Mouse (Mus musculus): ENCODE data around the gene Pdia3. TPM values are rescaled to one million over a fixed set of nuclear protein-coding genes. Genes with fewer than 3 reads are reported as not detected.
"Not testable (repeated sequence)": the region's sequence is repeated elsewhere in the genome, so short reads cannot be mapped to it uniquely, and the experiment has no call there.

The Pdia3 gene
- total RNA-seq, 2 experiments from 2014 or later = 189 to 197 TPM

GRCm38 (mm10) chr2:121475306-121475705, 61.7 kb downstream of the Pdia3 start:
- not testable (repeated sequence) for DNase-seq (ENCODE audit: low spot score in 2 of 2)

- no peak for DNase-seq (ENCODE audit: low spot score in 2 of 2)
Measured at GRCm38 (mm10) chr2:121477491-121478266, 64.1 kb downstream of the Pdia3 start.

DNA sequence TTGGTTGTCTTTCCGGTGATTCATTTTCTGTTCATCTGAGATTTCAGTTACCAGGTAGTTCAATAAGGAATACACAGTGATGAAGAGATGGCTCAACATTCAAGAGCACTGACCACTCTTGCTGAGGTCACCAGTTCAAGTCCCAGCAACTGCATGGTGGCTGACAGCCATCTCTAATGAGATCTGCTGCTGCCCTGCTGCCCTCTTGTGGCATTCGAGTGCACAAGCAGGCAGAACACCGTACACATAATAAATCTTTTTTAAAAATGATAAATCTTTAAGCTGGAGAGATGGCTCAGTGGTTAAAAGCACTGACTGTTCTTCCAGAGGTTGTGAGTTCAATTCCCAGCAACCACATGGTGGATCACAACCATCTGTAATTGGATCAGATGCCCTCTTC, 66.9 kb downstream of the Pdia3 start:
- DNase-seq (ENCODE audit: low spot score in 2 of 2) = no peak

GRCm38 (mm10) chr2:121480916-121481315, 67.3 kb downstream of the Pdia3 start:
- DNase-seq (ENCODE audit: low spot score in 2 of 2) = not testable (repeated sequence)

DNA sequence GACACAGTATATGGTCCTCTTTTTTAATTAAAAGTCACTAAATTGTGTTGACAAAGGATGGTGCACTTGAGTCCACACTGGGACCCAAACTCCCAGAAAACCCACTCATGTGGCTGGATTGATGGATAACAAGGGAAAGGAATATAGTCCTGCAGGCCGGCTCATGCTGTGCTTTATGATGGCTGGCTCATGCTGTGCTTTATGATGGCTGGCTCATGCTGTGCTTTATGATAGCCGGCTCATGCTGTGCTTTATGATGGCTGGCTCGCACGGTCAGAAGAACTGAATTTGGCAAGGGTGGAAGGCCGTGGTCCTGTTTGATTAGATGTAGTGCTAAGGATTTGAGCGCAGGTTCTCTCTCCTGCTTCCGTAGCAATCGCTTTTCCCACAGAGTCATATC, 70.0 kb downstream of the Pdia3 start:
- DNase-seq (ENCODE audit: low spot score in 2 of 2) = no peak

- DNase-seq (ENCODE audit: low spot score in 2 of 2) = not testable (repeated sequence)
Measured at GRCm38 (mm10) chr2:121484403-121484802, 70.8 kb downstream of the Pdia3 start.

Small RNA genes within 50 kb of the gene (microRNA-seq; reads per million reads assigned to microRNA genes)
- 0 reads per million in 2 experiments for gene Gm22953

Other genes starting within 250 kb of the Pdia3 start
- 10 to 100 TPM; 37.1 to 37.4 TPM for gene Tubgcp4, start 243.1 kb upstream of the Pdia3 start, total RNA-seq (2021)
- gene Zscan29, start 242.7 kb upstream of the Pdia3 start, total RNA-seq (2021) = 1 to 10 TPM; 6.5 to 7.0 TPM
- gene Trp53bp1, start 142.4 kb upstream of the Pdia3 start, total RNA-seq (2021) = 100 to 1,000 TPM; 128 to 144 TPM
- gene Map1a, start 124.2 kb upstream of the Pdia3 start, total RNA-seq (2021) = 100 to 1,000 TPM; 595 to 602 TPM
- gene Ppip5k1, start 58.4 kb upstream of the Pdia3 start, total RNA-seq (2021) = 100 to 1,000 TPM; 106 to 109 TPM
- 100 to 1,000 TPM; 380 to 418 TPM for gene Ckmt1, start 56.1 kb upstream of the Pdia3 start, total RNA-seq (2021)
- gene Strc, start 26.6 kb upstream of the Pdia3 start, total RNA-seq (2021) = under 1 TPM; 0.58 to 0.77 TPM
- gene Catsper2, start within 50 bp of the Pdia3 start, total RNA-seq (2021) = 1 to 10 TPM; 3.4 to 4.6 TPM
- gene Ell3, start 30.5 kb downstream of the Pdia3 start, total RNA-seq (2021) = not detected
- 100 to 1,000 TPM; 141 to 144 TPM for gene Serf2, start 35.4 kb downstream of the Pdia3 start, total RNA-seq (2021)
- 10 to 100 TPM; 17.8 to 18.0 TPM for gene Hypk, start 39.5 kb downstream of the Pdia3 start, total RNA-seq (2021)
- under 1 TPM; 0.40 to 0.56 TPM for gene Serinc4, start 43.0 kb downstream of the Pdia3 start, total RNA-seq (2021)
- gene Mfap1b, start 60.3 kb downstream of the Pdia3 start, total RNA-seq (2021) = 10 to 100 TPM; 47.8 to 52.9 TPM
- 10 to 100 TPM; 31.0 to 31.4 TPM for gene Mfap1a, start 92.9 kb downstream of the Pdia3 start, total RNA-seq (2021)
- 1 to 10 TPM; 2.5 to 2.7 TPM for gene Wdr76, start 92.9 kb downstream of the Pdia3 start, total RNA-seq (2021)